Mouse (Mus musculus) CH12.LX (cell line): ENCODE results near the gene Shisa3.

Source experiments
- CHD2 ChIP-seq: IDR thresholded peaks from 2 replicates; pipeline ENCODE4 v1.6.1; 2011; ENCODE audit warnings: low read length, improper control_type of control experiment
- CTCF ChIP-seq, 2 experiments: IDR thresholded peaks in 1 of 2; conservative IDR thresholded peaks in 1 of 2; 2 replicates each; pipeline ENCODE4 v1.5.1; 2011 to 2012; ENCODE audit warnings: low read depth in 2 of 2, low read length in 2 of 2, improper control_type of control experiment in 1 of 2, inconsistent platforms in 1 of 2, mild to moderate bottlenecking in 1 of 2, moderate library complexity in 1 of 2
- EP300 ChIP-seq: IDR thresholded peaks from 2 replicates; pipeline ENCODE4 v1.6.1; 2011; ENCODE audit warnings: low read length, improper control_type of control experiment
- MAFK ChIP-seq: IDR thresholded peaks from 2 replicates; pipeline ENCODE4 v1.6.1; 2011; ENCODE audit warnings: low read length, improper control_type of control experiment; ENCODE audit not compliant: insufficient replicate concordance
- MAX ChIP-seq: IDR thresholded peaks from 2 replicates; pipeline ENCODE4 v1.6.1; 2011; ENCODE audit warnings: low read length, improper control_type of control experiment
- MAZ ChIP-seq: IDR thresholded peaks from 2 replicates; pipeline ENCODE4 v1.6.1; 2012; ENCODE audit warnings: low read depth, mild to moderate bottlenecking, inconsistent platforms, low read length, improper control_type of control experiment, moderate library complexity
- MXI1 ChIP-seq: IDR thresholded peaks from 2 replicates; pipeline ENCODE4 v1.6.1; 2011; ENCODE audit warnings: mild to moderate bottlenecking, low read depth, low read length, improper control_type of control experiment
- NRF1 ChIP-seq: IDR thresholded peaks from 2 replicates; pipeline ENCODE4 v1.6.1; 2014; ENCODE audit warnings: low read depth, mild to moderate bottlenecking, inconsistent platforms, low read length, improper control_type of control experiment, moderate library complexity
- POLR2A ChIP-seq: IDR thresholded peaks from 2 replicates; pipeline ENCODE4 v1.6.1; 2011; ENCODE audit warnings: low read depth, mild to moderate bottlenecking, improper control_type of control experiment, low read length
- SIN3A ChIP-seq: IDR thresholded peaks from 2 replicates; pipeline ENCODE4 v1.6.1; 2012; ENCODE audit warnings: low read length, improper control_type of control experiment, inconsistent platforms
- USF2 ChIP-seq: conservative IDR thresholded peaks from 2 replicates; pipeline ENCODE4 v1.6.1; 2011; ENCODE audit warnings: low read depth, low read length, improper control_type of control experiment
- ZC3H11A ChIP-seq: IDR thresholded peaks from 2 replicates; pipeline ENCODE4 v1.6.1; 2012; ENCODE audit warnings: low read depth, mild to moderate bottlenecking, inconsistent platforms, low read length, improper control_type of control experiment
- ZKSCAN1 ChIP-seq: IDR thresholded peaks from 2 replicates; pipeline ENCODE4 v1.6.1; 2012; ENCODE audit warnings: low read depth, inconsistent platforms, low read length, improper control_type of control experiment, borderline replicate concordance

DNA sequence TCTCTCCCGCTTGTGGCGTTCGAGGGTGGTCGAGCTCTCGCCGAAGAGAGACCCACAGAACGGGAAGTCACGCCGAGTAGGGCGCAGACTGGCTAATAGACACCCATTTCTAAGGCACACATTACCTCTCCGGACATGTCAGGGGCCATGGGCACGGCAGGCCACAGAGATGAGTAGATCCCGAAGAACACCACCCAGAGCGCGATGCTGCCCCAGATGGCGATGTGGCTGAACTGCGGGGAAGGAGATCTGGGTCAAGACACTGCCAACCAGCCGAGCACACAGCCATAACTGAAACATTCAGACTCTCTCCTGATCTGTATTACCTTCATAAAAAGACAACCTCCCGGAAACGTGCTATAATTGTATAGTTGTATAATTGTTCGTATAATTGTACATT, 39.9 kb downstream of the Shisa3 start:
- no peak for TF ChIP-seq MAX
- TF ChIP-seq CTCF (conservative IDR thresholded peaks at IDR 0.05 in 1 of 2, IDR thresholded peaks at IDR 0.05 in 1 of 2; ENCODE audit: low read depth in 2 of 2, low read length in 2 of 2), result peak in 1 of 2 experiments; percentile 60; a peak in 2 of 4 replicates
- TF ChIP-seq MAZ, result no peak
- TF ChIP-seq ZC3H11A, result no peak
- no peak for TF ChIP-seq POLR2A
- no peak for TF ChIP-seq EP300
- TF ChIP-seq CHD2, result no peak
- TF ChIP-seq MXI1, result no peak
- TF ChIP-seq MAFK, result no peak
- TF ChIP-seq NRF1, result no peak
- no peak for TF ChIP-seq SIN3A
- no peak for TF ChIP-seq USF2
- no peak for TF ChIP-seq ZKSCAN1
